Mouse (Mus musculus) liver, adult 2 months (tissue): ENCODE results near the gene Zfp46. TPM values are rescaled to one million over a fixed set of nuclear protein-coding genes. Genes with fewer than 3 reads are reported as not detected.

ENCODE experiments used
- DNase-seq: peaks from one replicate; pipeline ENCODE4 v3.0.0-alpha.2; 2011; ENCODE audit warnings: low read depth, low spot score; ENCODE audit errors: extremely low read depth
- H3K27ac ChIP-seq: fragments of 200-500 bp; replicated peaks from 2 replicates; pipeline ENCODE4 v1.5.1; 2012; ENCODE audit warnings: low read depth, mild to moderate bottlenecking, control low read depth, inconsistent platforms, low read length; ENCODE audit not compliant: insufficient read depth
- H3K27me3 ChIP-seq: fragments of 200-500 bp; 2 replicates; pipeline ENCODE4 v1.6.1; 2012; ENCODE audit warnings: mild to moderate bottlenecking, moderate library complexity, low read length, inconsistent platforms; ENCODE audit not compliant: control insufficient read depth, insufficient read depth
- H3K36me3 ChIP-seq: fragments of 200-500 bp; 2 replicates; pipeline ENCODE4 v1.6.1; 2012; ENCODE audit warnings: low read length, inconsistent platforms; ENCODE audit not compliant: control insufficient read depth, insufficient read depth
- H3K4me1 ChIP-seq: fragments of 200-500 bp; 2 replicates; pipeline ENCODE4 v1.6.1; 2011; ENCODE audit warnings: low read length; ENCODE audit not compliant: control insufficient read depth, insufficient read depth
- H3K4me3 ChIP-seq: fragments of 200-500 bp; 2 replicates; pipeline ENCODE4 v1.5.1; 2011; ENCODE audit warnings: low read depth, mild to moderate bottlenecking, control low read depth, low read length, moderate library complexity; ENCODE audit not compliant: insufficient read depth
- H3K79me2 ChIP-seq: fragments of 200-500 bp; 2 replicates; pipeline ENCODE4 v1.6.1; 2012; ENCODE audit warnings: inconsistent platforms, mild to moderate bottlenecking, low read length, moderate library complexity; ENCODE audit not compliant: control insufficient read depth, insufficient read depth
- H3K9ac ChIP-seq: fragments of 200-500 bp; 2 replicates; pipeline ENCODE4 v1.6.1; 2012; ENCODE audit warnings: low read depth, mild to moderate bottlenecking, control low read depth, inconsistent platforms, low read length
- CTCF ChIP-seq: fragments of 200-500 bp; IDR thresholded peaks from 2 replicates; pipeline ENCODE4 v1.5.1; 2011; ENCODE audit warnings: low read depth, low read length, control low read depth
- POLR2A ChIP-seq: fragments of 200-500 bp; IDR thresholded peaks from 2 replicates; pipeline ENCODE4 v1.6.1; 2011; ENCODE audit warnings: low read length, control low read depth; ENCODE audit not compliant: insufficient read depth; ENCODE audit errors: extremely low read depth
- WGBS: fragments of 180-500 bp; shearing (Covaris S2); methylation state at CpG from one replicate; pipeline ENCODE4 v1.1.7; 2018; 5-methylcytosine and 5-hydroxymethylcytosine counted together
- polyA plus RNA-seq: library from polyadenylated mRNA; depleted of rRNA; stranded (reverse); fragments of >200 nt; gene quantifications from 2 replicates; pipeline ENCODE4 v1.2.3, GENCODE M21; 2012
- total RNA-seq: library from RNA; depleted of rRNA; stranded (reverse); fragments of >200 nt; gene quantifications from 2 replicates; pipeline ENCODE4 v1.2.3, GENCODE M21; 2014

Zfp46 gene
- total and polyA plus RNA-seq, 2 experiments = 2.6 to 3.1 TPM

DNA sequence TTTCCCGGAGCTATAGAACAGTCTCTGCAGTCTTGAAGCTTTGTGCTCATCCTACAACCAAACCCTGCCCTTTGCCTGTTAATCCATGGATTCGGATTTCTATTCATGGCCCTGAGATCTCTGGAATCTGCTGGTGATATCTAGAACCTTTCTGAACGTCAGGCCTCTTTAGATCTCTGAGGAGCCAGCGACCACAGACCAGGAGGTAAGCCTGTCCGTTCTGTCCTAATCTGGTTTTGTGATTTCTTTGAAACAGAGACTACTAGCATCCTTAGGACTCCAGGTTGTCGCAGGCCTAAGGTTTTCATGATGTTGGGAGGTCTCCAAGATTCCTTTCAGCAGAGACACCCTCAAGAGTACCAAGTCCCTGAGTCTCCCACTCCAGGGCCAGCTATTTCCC is 408 bp downstream of the Zfp46 start:
- Histone ChIP-seq H3K27ac (peak overlapping the region; percentile 37), H3K36me3 (peaks cover 8% of the 10 kb centered on the region; the same call in 1 of the 2 replicates), H3K9ac (peak overlapping the region; percentile 51), H3K27me3 (no peaks in the 10 kb centered on the region), H3K4me3 (peak overlapping the region; percentile 37), H3K4me1 (peaks cover 4% of the 10 kb centered on the region; the same call in 1 of the 2 replicates), H3K79me2 (peaks cover 4% of the 10 kb centered on the region; the same call in 1 of the 2 replicates)
- 46% methylated on average over 6 of the region's 6 CpGs for WGBS
- no peak for DNase-seq
- TF ChIP-seq CTCF (no peak), POLR2A (no peak)

DNA sequence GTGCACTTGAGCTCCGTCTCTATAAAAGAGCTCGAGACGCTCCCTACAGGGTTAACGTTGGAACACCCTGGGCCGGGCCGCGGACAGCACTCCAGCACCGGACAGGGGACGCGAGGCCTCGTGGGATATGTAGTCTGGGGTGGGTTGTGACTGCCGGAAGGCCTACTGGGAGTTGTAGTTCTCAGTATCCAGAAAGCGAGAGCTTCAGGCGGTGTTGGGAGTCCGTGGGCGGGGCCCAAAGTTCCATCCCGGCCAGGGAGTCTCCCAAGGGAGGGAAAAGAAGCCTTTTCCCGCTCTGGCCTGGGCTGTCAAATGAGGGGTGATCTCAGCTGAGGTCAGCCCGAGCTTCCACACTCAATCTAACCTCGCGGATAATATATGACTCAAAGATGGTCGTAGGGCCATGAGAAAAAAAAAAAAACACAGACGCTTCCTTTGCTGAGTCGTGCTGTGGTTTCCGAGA is 896 bp downstream of the Zfp46 start:
- H3K4me1 ChIP-seq = peaks cover 4% of the 10 kb centered on the region; the same call in 1 of the 2 replicates
- 0 out of 2 replicates have a peak, but pooled peaks have one; percentile 35 for TF ChIP-seq POLR2A
- no peak for TF ChIP-seq CTCF
- WGBS = under 1% methylated on average over 25 of the region's 25 CpGs
- peaks cover 4% of the 10 kb centered on the region; the same call in 1 of the 2 replicates for H3K79me2 ChIP-seq
- H3K27ac ChIP-seq = peak overlapping the region; percentile 69
- peak; percentile 95 for DNase-seq
- H3K36me3 ChIP-seq = peaks cover 9% of the 10 kb centered on the region; the same call in 1 of the 2 replicates
- peak overlapping the region; percentile 48 for H3K9ac ChIP-seq
- H3K4me3 ChIP-seq = peak overlapping the region; percentile 47
- H3K27me3 ChIP-seq = no peaks in the 10 kb centered on the region

DNA sequence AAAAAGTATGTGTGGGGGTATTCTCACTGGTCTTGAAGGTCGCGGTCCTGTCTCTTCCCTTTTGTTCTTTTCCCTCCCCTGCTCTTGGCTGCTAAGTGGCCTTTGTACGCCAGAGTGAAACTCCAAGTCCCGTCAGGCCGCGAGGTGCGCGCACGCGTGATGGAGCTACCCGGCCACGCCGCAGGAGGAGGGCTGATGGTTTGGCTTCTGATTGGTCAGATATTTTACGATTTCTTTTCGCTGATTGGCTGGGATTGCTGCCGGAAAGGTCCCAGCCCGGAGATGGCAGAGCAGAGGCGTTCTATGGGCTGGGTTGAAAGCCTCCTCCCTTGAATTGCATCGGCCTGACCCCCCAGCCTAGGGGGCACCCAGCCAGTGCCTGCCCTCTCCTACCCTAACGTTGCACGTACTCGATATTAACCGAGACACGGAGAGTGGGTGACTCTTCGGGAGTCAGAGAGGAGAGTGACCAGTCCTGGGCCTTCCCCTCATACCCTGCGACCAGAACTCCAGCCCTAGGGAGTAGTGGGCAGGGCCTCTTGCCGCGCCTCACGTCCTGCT is 1.4 kb downstream of the Zfp46 start:
- peaks cover 4% of the 10 kb centered on the region; the same call in 1 of the 2 replicates for H3K4me1 ChIP-seq
- under 1% methylated on average over 29 of the region's 29 CpGs for WGBS
- DNase-seq = peak; percentile 95
- peak; percentile 62; the same call in 1 of the 2 replicates for TF ChIP-seq POLR2A
- no peak for TF ChIP-seq CTCF
- peak overlapping the region; percentile 86 for H3K9ac ChIP-seq
- H3K27ac ChIP-seq = peak overlapping the region; percentile 79
- H3K27me3 ChIP-seq = no peaks in the 10 kb centered on the region
- H3K4me3 ChIP-seq = peak overlapping the region; percentile 88
- H3K36me3 ChIP-seq = peaks cover 13% of the 10 kb centered on the region; the same call in 1 of the 2 replicates
- peaks cover 4% of the 10 kb centered on the region; the same call in 1 of the 2 replicates for H3K79me2 ChIP-seq

DNA sequence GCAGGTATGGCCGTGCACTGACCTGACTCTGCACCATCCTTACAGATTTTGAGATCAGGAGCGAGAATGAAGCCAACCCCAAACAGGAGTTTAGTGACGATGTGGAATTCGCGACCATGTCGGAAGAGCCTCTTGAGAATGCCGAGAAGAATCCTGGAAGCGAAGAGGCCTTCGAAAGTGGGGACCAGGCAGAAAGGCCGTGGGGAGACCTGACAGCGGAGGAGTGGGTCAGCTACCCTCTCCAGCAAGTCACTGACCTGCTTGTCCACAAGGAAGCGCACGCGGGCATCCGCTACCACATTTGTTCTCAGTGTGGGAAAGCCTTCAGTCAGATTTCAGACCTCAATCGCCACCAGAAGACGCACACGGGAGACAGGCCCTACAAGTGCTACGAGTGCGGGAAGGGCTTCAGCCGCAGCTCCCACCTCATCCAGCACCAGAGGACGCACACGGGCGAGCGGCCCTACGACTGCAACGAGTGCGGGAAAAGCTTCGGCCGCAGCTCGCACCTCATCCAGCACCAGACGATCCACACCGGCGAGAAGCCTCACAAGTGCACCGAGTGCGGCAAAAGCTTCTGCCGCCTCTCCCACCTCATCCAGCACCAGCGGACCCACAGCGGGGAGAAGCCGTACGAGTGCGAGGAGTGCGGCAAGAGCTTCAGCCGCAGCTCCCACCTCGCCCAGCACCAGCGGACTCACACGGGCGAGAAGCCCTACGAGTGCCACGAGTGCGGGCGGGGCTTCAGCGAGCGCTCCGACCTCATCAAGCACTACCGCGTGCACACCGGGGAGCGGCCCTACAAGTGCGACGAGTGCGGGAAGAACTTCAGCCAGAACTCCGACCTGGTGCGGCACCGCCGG is 5.7 kb downstream of the Zfp46 start:
- Histone ChIP-seq H3K36me3 (peaks cover 24% of the 10 kb centered on the region), H3K4me3 (no peak overlapping the region), H3K27ac (no peak overlapping the region), H3K27me3 (no peaks in the 10 kb centered on the region), H3K9ac (no peak overlapping the region), H3K4me1 (peaks cover 4% of the 10 kb centered on the region; the same call in 1 of the 2 replicates), H3K79me2 (peaks cover 4% of the 10 kb centered on the region; the same call in 1 of the 2 replicates)
- 90% methylated on average over 66 of the region's 66 CpGs for whole genome bisulfite sequencing
- DNase-seq = no peak
- TF ChIP-seq POLR2A (no peak), CTCF (no peak)

DNA sequence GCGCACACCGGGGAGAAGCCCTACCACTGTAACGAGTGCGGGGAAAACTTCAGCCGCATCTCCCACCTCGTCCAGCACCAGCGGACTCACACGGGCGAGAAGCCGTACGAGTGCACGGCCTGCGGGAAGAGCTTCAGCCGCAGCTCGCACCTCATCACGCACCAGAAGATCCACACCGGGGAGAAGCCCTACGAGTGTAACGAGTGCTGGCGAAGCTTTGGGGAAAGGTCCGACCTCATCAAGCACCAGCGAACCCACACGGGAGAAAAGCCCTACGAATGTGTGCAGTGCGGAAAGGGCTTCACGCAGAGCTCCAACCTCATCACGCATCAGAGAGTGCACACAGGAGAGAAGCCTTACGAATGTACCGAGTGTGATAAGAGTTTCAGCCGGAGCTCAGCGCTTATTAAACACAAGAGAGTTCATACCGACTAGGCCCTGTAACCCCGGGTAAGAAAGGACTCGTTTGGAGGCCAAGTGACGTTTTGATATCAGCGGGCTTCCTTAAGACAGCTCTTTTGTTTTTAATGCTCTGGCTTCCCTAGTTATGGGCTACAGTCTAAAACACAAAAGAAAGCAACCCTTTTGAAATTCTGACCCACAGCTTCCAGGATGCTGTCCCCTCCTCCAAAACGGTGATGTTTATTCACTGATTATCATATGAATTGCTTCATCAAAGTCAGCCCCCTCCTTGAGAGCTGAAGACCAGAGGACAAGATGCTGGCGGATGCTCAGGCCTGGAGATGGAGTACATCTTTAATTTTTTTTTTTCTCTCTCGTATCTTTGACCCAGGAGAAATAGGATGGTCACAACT is 6.5 kb downstream of the Zfp46 start:
- no peak for DNase-seq
- 88% methylated on average over 39 of the region's 39 CpGs for WGBS
- H3K4me1 ChIP-seq = peaks cover 4% of the 10 kb centered on the region; the same call in 1 of the 2 replicates
- no peak overlapping the region for H3K9ac ChIP-seq
- H3K36me3 ChIP-seq = peaks cover 24% of the 10 kb centered on the region
- no peak overlapping the region for H3K4me3 ChIP-seq
- H3K27ac ChIP-seq = no peak overlapping the region
- no peak for TF ChIP-seq CTCF
- TF ChIP-seq POLR2A = no peak
- H3K79me2 ChIP-seq = peaks cover 4% of the 10 kb centered on the region; the same call in 1 of the 2 replicates
- no peaks in the 10 kb centered on the region for H3K27me3 ChIP-seq
